Comparison of ENCODE assay signal across 8 mouse cellular contexts in genomic region chr12:77638266-77638665, GRCm38 (mm10).
DNase-seq lines count a peak whose midpoint lies in the region; ATAC-seq and TF ChIP-seq lines count a peak whose summit lies in the region.

No protein-coding gene starts in this region.

- no peaks in the 10 kb centered on the region for H3K27me3 ChIP-seq in cerebellum, adult 2 months (ENCODE audit: control insufficient read depth, insufficient read depth, low read length)

- no peak overlapping the region for H3K27ac ChIP-seq in cerebellum, adult 2 months (ENCODE audit: insufficient read depth, low read length)

- no peak for TF ChIP-seq POLR2A in cerebellum, adult 2 months (IDR thresholded peaks at IDR 0.05; ENCODE audit: borderline replicate concordance, insufficient read depth, low read length)

- peaks cover 11% of the 10 kb centered on the region; the same call in 1 of the 2 replicates for H3K4me1 ChIP-seq in cerebellum, adult 2 months (ENCODE audit: control insufficient read depth, insufficient read depth, low read length)

- 19% methylated on average over 7 of the region's 7 CpGs for WGBS in cerebellum, adult 2 months

- H3K4me3 ChIP-seq in cerebellum, adult 2 months (replicated peaks; ENCODE audit: insufficient read depth, low read depth, low read length) = no peak overlapping the region

- no peak for TF ChIP-seq CTCF in cerebellum, adult 2 months (IDR thresholded peaks at IDR 0.05; ENCODE audit: borderline replicate concordance, insufficient read depth, low read depth, low read length)

- ATAC-seq in frontal cortex, adult (ENCODE audit: low TSS enrichment) = peak; percentile 57; the same call in 1 of the 2 replicates
- no peak for ATAC-seq in granulocyte monocyte progenitor cell, adult 5-6 weeks (replicated peaks; ENCODE audit: poor library complexity, severe bottlenecking)

- DNase-seq in frontal cortex, postnatal 25 days (ENCODE audit: low spot score in 2 of 2) = no peak
- DNase-seq in 3T3-L1 (ENCODE audit: low read depth, low spot score) = peak; percentile 46
- peak; percentile 47 to 64 for DNase-seq in cerebellum, adult 2 months
- DNase-seq in kidney, adult 11 months = peak; percentile 6
- DNase-seq in mesoderm, embryonic 11.5 days (ENCODE audit: low read depth, low spot score) = peak; percentile 21
- no peak for DNase-seq in spleen, postnatal 14 days (ENCODE audit: low spot score in 2 of 2)

Comparison
In these comparisons a context has a peak if more than half of its experiments do, and no peak if none do; other contexts are left out.
1. DNase-seq: peak in 3T3-L1 (single experiment), cerebellum, adult 2 months (2 of 2), kidney, adult 11 months (single experiment) and mesoderm, embryonic 11.5 days (single experiment); none in frontal cortex, postnatal 25 days (0 of 2) and spleen, postnatal 14 days (0 of 2).